In the genomic region with DNA sequence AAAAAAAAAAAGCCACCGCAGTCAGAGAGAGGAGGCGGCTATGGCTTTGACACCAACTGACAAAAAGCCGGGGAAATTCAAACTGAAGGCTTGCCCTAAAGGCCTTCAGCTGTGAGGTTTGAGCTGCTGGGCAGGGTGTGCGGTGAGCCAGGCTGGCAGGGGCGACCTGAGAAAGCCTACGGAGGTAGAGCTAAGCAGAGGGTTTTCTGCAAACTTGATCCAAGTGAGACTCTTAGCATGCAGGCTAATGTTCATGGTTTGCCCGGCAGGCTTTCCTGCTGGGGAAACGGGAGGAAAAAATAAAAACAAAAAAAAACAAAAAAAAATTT, we compare ENCODE assay signal across 8 mouse cellular contexts.
A peak's percentile ranks its signal among the peaks of the same experiment; 100 is the strongest.
DNase-seq lines count a peak whose midpoint lies in the region; ATAC-seq and TF ChIP-seq lines count a peak whose summit lies in the region.

No protein-coding gene starts in this region.

- H3K27me3 ChIP-seq in kidney, postnatal 0 days (ENCODE audit: insufficient read depth, low read length), result no peaks in the 10 kb centered on the region
- no peaks in the 10 kb centered on the region for H3K27me3 ChIP-seq in embryonic facial prominence, embryonic 14.5 days (replicated peaks; ENCODE audit: control insufficient read depth, insufficient read depth, low read length)
- no peaks in the 10 kb centered on the region for H3K27me3 ChIP-seq in hindbrain, embryonic 15.5 days
- no peaks in the 10 kb centered on the region for H3K27me3 ChIP-seq in midbrain, embryonic 15.5 days (replicated peaks)

- H3K9me3 ChIP-seq in kidney, postnatal 0 days (replicated peaks; ENCODE audit: low read length), result no peaks in the 10 kb centered on the region
- no peaks in the 10 kb centered on the region for H3K9me3 ChIP-seq in embryonic facial prominence, embryonic 14.5 days (ENCODE audit: control insufficient read depth, low read length)
- no peaks in the 10 kb centered on the region for H3K9me3 ChIP-seq in hindbrain, embryonic 15.5 days
- H3K9me3 ChIP-seq in midbrain, embryonic 15.5 days, result no peaks in the 10 kb centered on the region

- 16% methylated on average over 8 of the region's 8 CpGs for WGBS in kidney, postnatal 0 days
- 10% methylated on average over 8 of the region's 8 CpGs for WGBS in embryonic facial prominence, embryonic 14.5 days
- WGBS in hindbrain, embryonic 15.5 days, result 39% methylated on average over 8 of the region's 8 CpGs
- 56% methylated on average over 8 of the region's 8 CpGs for whole genome bisulfite sequencing in midbrain, embryonic 15.5 days

- H3K27ac ChIP-seq in kidney, postnatal 0 days, result no peak overlapping the region
- peak overlapping the region; percentile 61; the same call in 1 of the 2 replicates for H3K27ac ChIP-seq in embryonic facial prominence, embryonic 14.5 days (replicated peaks; ENCODE audit: low read depth, low read length)
- H3K27ac ChIP-seq in hindbrain, embryonic 15.5 days (replicated peaks), result peak overlapping the region; percentile 61
- H3K27ac ChIP-seq in midbrain, embryonic 15.5 days, result 0 out of 2 replicates have a peak overlapping the region, but pooled peaks have one; percentile 22

- peak overlapping the region; percentile 40; the same call in 1 of the 2 replicates for H3K9ac ChIP-seq in kidney, postnatal 0 days (ENCODE audit: low read depth, low read length)
- H3K9ac ChIP-seq in embryonic facial prominence, embryonic 14.5 days (ENCODE audit: low read depth, low read length), result peak overlapping the region; percentile 41
- H3K9ac ChIP-seq in hindbrain, embryonic 15.5 days, result no peak overlapping the region; the same call in 1 of the 2 replicates
- H3K9ac ChIP-seq in midbrain, embryonic 15.5 days, result no peak overlapping the region

- peaks cover 3% of the 10 kb centered on the region; the same call in 1 of the 2 replicates for H3K4me1 ChIP-seq in kidney, postnatal 0 days (replicated peaks; ENCODE audit: insufficient read depth, low read length)
- H3K4me1 ChIP-seq in embryonic facial prominence, embryonic 14.5 days (ENCODE audit: control insufficient read depth, insufficient read depth, low read length), result peaks cover 16% of the 10 kb centered on the region
- H3K4me1 ChIP-seq in hindbrain, embryonic 15.5 days (replicated peaks), result peaks cover 13% of the 10 kb centered on the region
- peaks cover 9% of the 10 kb centered on the region; the same call in 1 of the 2 replicates for H3K4me1 ChIP-seq in midbrain, embryonic 15.5 days

- DNase-seq in kidney, postnatal 0 days (ENCODE audit: low spot score), result peak; percentile 47
- no peak for DNase-seq in kidney, postnatal 10 days
- DNase-seq in embryonic facial prominence, embryonic 14.5 days (ENCODE audit: low spot score), result no peak
- DNase-seq in retina, embryonic 14.5 days (ENCODE audit: low spot score), result no peak
- no peak for DNase-seq in gastrocnemius, adult 8-10 months (ENCODE audit: low spot score in 2 of 2)
- no peak for DNase-seq in spleen, postnatal 10 days (ENCODE audit: low spot score in 2 of 2)

- no peak for TF ChIP-seq CTCF in kidney, postnatal 0 days (IDR thresholded peaks at IDR 0.05; ENCODE audit: low read depth)

- peak overlapping the region; percentile 64 for H3K4me2 ChIP-seq in kidney, postnatal 0 days (ENCODE audit: low read length)
- H3K4me2 ChIP-seq in embryonic facial prominence, embryonic 14.5 days (ENCODE audit: low read depth, low read length), result peak overlapping the region; percentile 58
- peak overlapping the region; percentile 43 for H3K4me2 ChIP-seq in hindbrain, embryonic 15.5 days
- H3K4me2 ChIP-seq in midbrain, embryonic 15.5 days, result peak overlapping the region; percentile 39

- H3K4me3 ChIP-seq in kidney, postnatal 0 days (replicated peaks; ENCODE audit: low read depth, low read length), result peak overlapping the region; percentile 18; the same call in 1 of the 2 replicates
- peak overlapping the region; percentile 24 for H3K4me3 ChIP-seq in embryonic facial prominence, embryonic 14.5 days (ENCODE audit: low read depth, low read length)
- H3K4me3 ChIP-seq in hindbrain, embryonic 15.5 days, result peak overlapping the region; percentile 7; the same call in 1 of the 2 replicates
- H3K4me3 ChIP-seq in midbrain, embryonic 15.5 days, result no peak overlapping the region

- no peak for ATAC-seq in kidney, postnatal 0 days (replicated peaks; ENCODE audit: low FRiP score, low read depth)
- 0 out of 2 replicates have a peak, but pooled peaks have one; percentile 37 for ATAC-seq in embryonic facial prominence, embryonic 14.5 days (ENCODE audit: low read depth)
- ATAC-seq in hindbrain, embryonic 15.5 days (ENCODE audit: low FRiP score, low read depth), result peak; percentile 61; the same call in 1 of the 2 replicates
- no peak for ATAC-seq in midbrain, embryonic 15.5 days (replicated peaks)

- no peaks in the 10 kb centered on the region for H3K36me3 ChIP-seq in kidney, postnatal 0 days (ENCODE audit: insufficient read depth, low read length)
- H3K36me3 ChIP-seq in embryonic facial prominence, embryonic 14.5 days (ENCODE audit: control insufficient read depth, insufficient read depth, low read length), result no peaks in the 10 kb centered on the region
- H3K36me3 ChIP-seq in hindbrain, embryonic 15.5 days, result no peaks in the 10 kb centered on the region
- no peaks in the 10 kb centered on the region for H3K36me3 ChIP-seq in midbrain, embryonic 15.5 days (replicated peaks)

Comparison
In these comparisons a context has a peak if more than half of its experiments do, and no peak if none do; other contexts are left out.
1. ATAC-seq: peak in embryonic facial prominence, embryonic 14.5 days (single experiment) and hindbrain, embryonic 15.5 days (single experiment); none in kidney, postnatal 0 days (single experiment) and midbrain, embryonic 15.5 days (single experiment).
2. H3K9ac ChIP-seq: peak in kidney, postnatal 0 days (single experiment) and embryonic facial prominence, embryonic 14.5 days (single experiment); none in hindbrain, embryonic 15.5 days (single experiment) and midbrain, embryonic 15.5 days (single experiment).
3. Peak in every context shown above with its lines, with median percentiles within 50 percentile points of each other: H3K4me2 ChIP-seq.